Mouse (Mus musculus) MEL (cell line): ENCODE measurements around the gene Abca5. TPM values are rescaled to one million over a fixed set of nuclear protein-coding genes. Genes with fewer than 3 reads are reported as not detected.

Source experiments
- DNase-seq: peaks from one replicate; pipeline ENCODE4 v3.0.0; 2011; ENCODE audit warnings: low read depth, low spot score
- H3K27ac ChIP-seq: 2 replicates; pipeline ENCODE4 v1.5.1; 2012; ENCODE audit warnings: low read depth, mild to moderate bottlenecking, control low read depth, low read length, moderate library complexity; ENCODE audit not compliant: control insufficient read depth
- H3K27me3 ChIP-seq, 2 experiments: fragments of 150-350 bp in 1 of 2; sonication (generic) in 1 of 2; 2 replicates each; pipeline ENCODE4 v1.6.1; 2012; ENCODE audit warnings: low read length in 2 of 2, mild to moderate bottlenecking in 2 of 2, improper control_type of control experiment in 1 of 2, moderate library complexity in 1 of 2; ENCODE audit not compliant: insufficient read depth in 2 of 2, control insufficient read depth in 1 of 2
- H3K36me3 ChIP-seq, 2 experiments: 2 replicates each; pipeline ENCODE4 v1.6.1; 2012 to 2014; ENCODE audit warnings: low read length in 2 of 2, improper control_type of control experiment in 1 of 2, inconsistent platforms in 1 of 2, mild to moderate bottlenecking in 1 of 2; ENCODE audit not compliant: insufficient read depth in 2 of 2, control insufficient read depth in 1 of 2
- H3K4me1 ChIP-seq, 2 experiments: fragments of 150-350 bp in 1 of 2; sonication (generic) in 1 of 2; 2 replicates each; pipeline ENCODE4 v1.6.1; 2012; ENCODE audit warnings: low read length in 2 of 2, improper control_type of control experiment in 1 of 2, mild to moderate bottlenecking in 1 of 2; ENCODE audit not compliant: insufficient read depth in 2 of 2, control insufficient read depth in 1 of 2
- H3K4me3 ChIP-seq, 2 experiments: fragments of 150-350 bp in 1 of 2; sonication (generic) in 1 of 2; 2 replicates each; pipeline ENCODE4 v1.5.1; 2012; ENCODE audit warnings: low read depth in 2 of 2, low read length in 2 of 2, mild to moderate bottlenecking in 2 of 2, moderate library complexity in 2 of 2, control low read depth in 1 of 2, improper control_type of control experiment in 1 of 2; ENCODE audit not compliant: control insufficient read depth in 1 of 2, insufficient read depth in 1 of 2
- H3K79me2 ChIP-seq: 2 replicates; pipeline ENCODE4 v1.6.1; 2012; ENCODE audit warnings: mild to moderate bottlenecking, low read length, moderate library complexity; ENCODE audit not compliant: control insufficient read depth, poor library complexity, insufficient read depth
- H3K9ac ChIP-seq: 2 replicates; pipeline ENCODE4 v1.6.1; 2012; ENCODE audit warnings: low read depth, mild to moderate bottlenecking, control low read depth, low read length, moderate library complexity; ENCODE audit not compliant: control insufficient read depth, poor library complexity, severe bottlenecking
- H3K9me3 ChIP-seq: fragments of 150-350 bp; sonication (generic); replicated peaks from 2 replicates; pipeline ENCODE4 v1.6.1; 2012; ENCODE audit warnings: mild to moderate bottlenecking, low read length, improper control_type of control experiment, moderate library complexity; ENCODE audit not compliant: insufficient read depth
- CTCF ChIP-seq, 3 experiments: IDR thresholded peaks in 2 of 3; conservative IDR thresholded peaks in 1 of 3; 2 replicates each; pipeline ENCODE4 v1.5.1; 2011 to 2012; ENCODE audit warnings: low read length in 3 of 3, low read depth in 2 of 3, mild to moderate bottlenecking in 2 of 3, improper control_type of control experiment in 1 of 3, inconsistent platforms in 1 of 3, mixed read lengths in 1 of 3, moderate library complexity in 1 of 3; ENCODE audit not compliant: control insufficient read depth in 1 of 3, insufficient read depth in 1 of 3, poor library complexity in 1 of 3, severe bottlenecking in 1 of 3
- E2F4 ChIP-seq: IDR thresholded peaks from 2 replicates; pipeline ENCODE4 v1.6.1; 2011; ENCODE audit warnings: low read depth, low read length, improper control_type of control experiment, borderline replicate concordance
- ELF1 ChIP-seq: IDR thresholded peaks from 2 replicates; pipeline ENCODE4 v1.6.1; 2014; ENCODE audit warnings: low read depth, mild to moderate bottlenecking, inconsistent platforms, low read length, improper control_type of control experiment, moderate library complexity
- ETS1 ChIP-seq: IDR thresholded peaks from 2 replicates; pipeline ENCODE4 v1.6.1; 2012; ENCODE audit warnings: low read depth, mild to moderate bottlenecking, inconsistent platforms, low read length, improper control_type of control experiment, moderate library complexity
- KAT2A ChIP-seq: conservative IDR thresholded peaks from 2 replicates; pipeline ENCODE4 v1.6.1; 2012; ENCODE audit warnings: low read depth, low read length, improper control_type of control experiment, inconsistent platforms
- MAFK ChIP-seq: IDR thresholded peaks from 2 replicates; pipeline ENCODE4 v1.6.1; 2011; ENCODE audit warnings: low read depth, mild to moderate bottlenecking, low read length, improper control_type of control experiment, borderline replicate concordance
- MYC ChIP-seq: IDR thresholded peaks from 2 replicates; pipeline ENCODE4 v1.6.1; 2011; ENCODE audit warnings: low read depth, mild to moderate bottlenecking, low read length, improper control_type of control experiment, moderate library complexity
- NELFE ChIP-seq: IDR thresholded peaks from 2 replicates; pipeline ENCODE4 v1.6.1; 2011; ENCODE audit warnings: low read depth, low read length, improper control_type of control experiment
- SMC3 ChIP-seq: IDR thresholded peaks from 2 replicates; pipeline ENCODE4 v1.6.1; 2011; ENCODE audit warnings: low read depth, low read length, improper control_type of control experiment
- TAL1 ChIP-seq: IDR thresholded peaks from 2 replicates; pipeline ENCODE4 v1.6.1; 2012; ENCODE audit warnings: mild to moderate bottlenecking, inconsistent platforms, low read length, moderate library complexity, mixed read lengths
- UBTF ChIP-seq: IDR thresholded peaks from 2 replicates; pipeline ENCODE4 v1.6.1; 2012; ENCODE audit warnings: low read depth, mild to moderate bottlenecking, inconsistent platforms, low read length, improper control_type of control experiment, moderate library complexity, borderline replicate concordance; ENCODE audit not compliant: insufficient read depth
- ZMIZ1 ChIP-seq: IDR thresholded peaks from 2 replicates; pipeline ENCODE4 v1.6.1; 2012; ENCODE audit warnings: low read depth, mild to moderate bottlenecking, inconsistent platforms, low read length, improper control_type of control experiment, moderate library complexity
- polyA plus RNA-seq, 2 experiments: library from polyadenylated mRNA; stranded (reverse) in 1 of 2; unstranded in 1 of 2; fragments of >175 nt in 1 of 2; fragments of >200 nt in 1 of 2; gene quantifications; 2 replicates each; pipeline versions ENCODE4 v1.2.1 to v1.2.4; 2012; ENCODE audit warnings: low replicate concordance in 2 of 2, low read depth in 1 of 2; ENCODE audit not compliant: insufficient read length in 2 of 2, insufficient read depth in 1 of 2, missing spikeins in 1 of 2
- total RNA-seq: library from RNA; depleted of rRNA; stranded (reverse); fragments of 300-350 nt; gene quantifications from 2 replicates; pipeline ENCODE4 v1.2.3, GENCODE M21; 2012; rRNA removed

Abca5 gene
- total and polyA plus RNA-seq, 3 experiments, result 0.35 to 0.78 TPM; not detected in 1

DNA sequence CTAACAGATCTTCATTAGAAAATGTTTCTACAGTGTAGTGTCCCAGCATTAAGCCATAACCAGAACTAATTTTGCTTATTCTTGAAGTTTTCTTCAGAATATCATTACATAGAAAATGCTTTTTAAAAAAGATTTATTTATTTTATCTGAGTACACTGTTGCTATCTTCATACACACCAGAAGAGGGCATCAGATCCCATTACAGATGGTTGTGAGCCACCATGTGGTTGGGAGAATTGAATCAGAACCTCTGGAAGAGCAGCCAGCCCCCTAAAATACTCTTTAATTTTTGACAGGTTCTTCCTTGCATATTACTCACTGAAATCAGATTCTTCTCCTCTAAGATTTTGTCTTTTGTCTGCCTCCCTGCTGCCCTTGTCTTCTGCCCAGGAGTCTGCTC lies 104.5 kb downstream of the Abca5 start:
- Histone ChIP-seq H3K79me2 (no peaks in the 10 kb centered on the region), H3K27ac (no peak overlapping the region), H3K4me3 (no peak overlapping the region), H3K9me3 (no peaks in the 10 kb centered on the region), H3K27me3 (no peaks in the 10 kb centered on the region), H3K4me1 (no peaks in the 10 kb centered on the region), H3K9ac (no peak overlapping the region), H3K36me3 (no peaks in the 10 kb centered on the region)
- DNase-seq, result no peak
- TF ChIP-seq ELF1 (no peak), TAL1 (no peak), CTCF (IDR thresholded peaks at IDR 0.05 in 2 of 3, conservative IDR thresholded peaks at IDR 0.05 in 1 of 3; ENCODE audit: control insufficient read depth in 1 of 3, insufficient read depth in 1 of 3, low read depth in 2 of 3, low read length in 3 of 3, poor library complexity in 1 of 3, severe bottlenecking in 1 of 3) (no peak; a peak in 1 of 6 replicates), NELFE (no peak), KAT2A (no peak), UBTF (no peak), MYC (no peak), ZMIZ1 (no peak), MAFK (no peak), E2F4 (no peak), ETS1 (no peak), SMC3 (no peak)

Other genes starting within 250 kb of the Abca5 start
- not detected in 2 replicates for gene Abca8a, start 241.7 kb downstream of the Abca5 start, total RNA-seq
- gene Abca8a, start 241.7 kb downstream of the Abca5 start, polyA plus RNA-seq, result not detected
- gene Abca9, start 169.5 kb downstream of the Abca5 start, total RNA-seq, result not detected in 2 replicates
- gene Abca9, start 169.5 kb downstream of the Abca5 start, polyA plus RNA-seq, result not detected
- gene Abca6, start 85.9 kb downstream of the Abca5 start, total RNA-seq, result not detected in 2 replicates
- gene Abca6, start 85.9 kb downstream of the Abca5 start, polyA plus RNA-seq, result not detected
- gene Map2k6, start 61.4 kb upstream of the Abca5 start, total RNA-seq, result 1.9 and 2.1 TPM in 2 replicates
- 1 to 10 TPM in 1 of 2 experiments, not detected in 1; 3.2 TPM for gene Map2k6, start 61.4 kb upstream of the Abca5 start, polyA plus RNA-seq